Mouse (Mus musculus): ENCODE data around the gene Polr1e.

- no peak for TF ChIP-seq POLR2A (IDR thresholded peaks at IDR 0.05; ENCODE audit: borderline replicate concordance, extremely low read depth, low read depth, low read length)
- no peak for TF ChIP-seq CTCF (IDR thresholded peaks at IDR 0.05; ENCODE audit: insufficient read depth, low read length)
Observed at GRCm38 (mm10) chr4:45036048-45036447, 17.7 kb downstream of the Polr1e start.
